Mouse (Mus musculus): ENCODE results near the gene Add2. TPM values are rescaled to one million over a fixed set of nuclear protein-coding genes. Genes with fewer than 3 reads are reported as not detected.

Gene Add2
- total RNA-seq, 2 experiments from 2014 or later: 9.7 to 18.2 TPM

- no peak for DNase-seq (ENCODE audit: low spot score in 2 of 2)
Measured at GRCm38 (mm10) chr6:86129872-86130498, 101.5 kb downstream of the Add2 start.

- no peak for DNase-seq (ENCODE audit: low spot score in 2 of 2)
Measured at GRCm38 (mm10) chr6:86133882-86134281, 105.4 kb downstream of the Add2 start.

GRCm38 (mm10) chr6:86136206-86136605 lies 107.7 kb downstream of the Add2 start:
- no peak for DNase-seq (ENCODE audit: low spot score in 2 of 2)

- DNase-seq (ENCODE audit: low spot score in 2 of 2): no peak
Measured at GRCm38 (mm10) chr6:86141284-86141683, 112.8 kb downstream of the Add2 start.

GRCm38 (mm10) chr6:86141820-86142219 lies 113.3 kb downstream of the Add2 start:
- peak; percentile 28 to 65 for DNase-seq (ENCODE audit: low spot score in 2 of 2)

- no peak for DNase-seq (ENCODE audit: low spot score in 2 of 2)
Measured at GRCm38 (mm10) chr6:86144986-86145385, 116.5 kb downstream of the Add2 start.

- DNase-seq (ENCODE audit: low spot score in 2 of 2): no peak
Measured at GRCm38 (mm10) chr6:86148518-86148917, 120.0 kb downstream of the Add2 start.

- DNase-seq (ENCODE audit: low spot score in 2 of 2): no peak
Measured at GRCm38 (mm10) chr6:86149001-86149400, 120.5 kb downstream of the Add2 start.

GRCm38 (mm10) chr6:86152676-86153075 lies 124.2 kb downstream of the Add2 start:
- no peak for DNase-seq (ENCODE audit: low spot score in 2 of 2)

- DNase-seq (ENCODE audit: low spot score in 2 of 2): no peak
Measured at GRCm38 (mm10) chr6:86153436-86153990, 125.0 kb downstream of the Add2 start.

GRCm38 (mm10) chr6:86154006-86154405 lies 125.5 kb downstream of the Add2 start:
- no peak for DNase-seq (ENCODE audit: low spot score in 2 of 2)

GRCm38 (mm10) chr6:86154481-86154880 lies 126.0 kb downstream of the Add2 start:
- DNase-seq (ENCODE audit: low spot score in 2 of 2): no peak

GRCm38 (mm10) chr6:86157253-86158234 lies 129.1 kb downstream of the Add2 start:
- no peak for DNase-seq (ENCODE audit: low spot score in 2 of 2)

- no peak for DNase-seq (ENCODE audit: low spot score in 2 of 2)
Measured at GRCm38 (mm10) chr6:86160878-86161277, 132.4 kb downstream of the Add2 start.

GRCm38 (mm10) chr6:86161586-86161985 lies 133.1 kb downstream of the Add2 start:
- no peak for DNase-seq (ENCODE audit: low spot score in 2 of 2)

- DNase-seq (ENCODE audit: low spot score in 2 of 2): no peak
Measured at GRCm38 (mm10) chr6:86164028-86164427, 135.5 kb downstream of the Add2 start.

- DNase-seq (ENCODE audit: low spot score in 2 of 2): no peak
Measured at GRCm38 (mm10) chr6:86166426-86166825, 137.9 kb downstream of the Add2 start.

- no peak for DNase-seq (ENCODE audit: low spot score in 2 of 2)
Measured at GRCm38 (mm10) chr6:86167851-86168250, 139.4 kb downstream of the Add2 start.

- no peak for DNase-seq (ENCODE audit: low spot score in 2 of 2)
Measured at GRCm38 (mm10) chr6:86169166-86169565, 140.7 kb downstream of the Add2 start.

All from adrenal gland, postnatal 4 days (tissue).